Mouse (Mus musculus) left cerebral cortex, postnatal 25 days (tissue): ENCODE results near the gene Rabac1. TPM values are rescaled to one million over a fixed set of nuclear protein-coding genes. Genes with fewer than 3 reads are reported as not detected.

Experiments
- DNase-seq, 2 experiments: peaks; one replicate each; pipeline ENCODE4 v3.0.0; 2022; ENCODE audit warnings: low spot score in 2 of 2, mixed read lengths in 1 of 2
- intact Hi-C: fragments of 180-260 bp; cut with DNase I; formaldehyde crosslinking; loops from one replicate; pipeline ENCODE4 v1.15.1; 2025
- total RNA-seq, 2 experiments: library from RNA; stranded (reverse); gene quantifications; 2 replicates each; pipeline ENCODE4 v1.2.3; 2021

Rabac1 gene
- total RNA-seq, 2 experiments from 2014 or later = 266 to 283 TPM

DNA sequence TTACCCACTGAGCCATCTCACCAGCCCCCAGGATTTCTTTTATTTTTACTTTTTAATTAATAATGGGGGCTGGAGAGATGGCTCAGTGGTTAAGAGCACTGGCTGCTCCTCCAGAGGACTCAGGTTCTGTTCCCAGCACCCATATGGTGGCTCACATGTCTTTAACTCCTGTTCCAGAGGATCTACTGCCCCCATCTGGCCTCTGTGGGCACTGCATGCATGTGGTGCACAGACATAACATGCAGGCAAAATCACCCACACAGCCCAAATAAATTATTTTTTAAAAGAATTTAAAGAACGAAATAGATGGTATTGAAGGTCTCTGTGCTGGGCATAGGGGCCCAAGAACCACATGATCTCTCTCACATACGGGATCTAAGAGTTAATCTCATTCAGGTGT, 11.8 kb upstream of the Rabac1 start:
- intact Hi-C loops = no loop called here
- DNase-seq = no peak

DNA sequence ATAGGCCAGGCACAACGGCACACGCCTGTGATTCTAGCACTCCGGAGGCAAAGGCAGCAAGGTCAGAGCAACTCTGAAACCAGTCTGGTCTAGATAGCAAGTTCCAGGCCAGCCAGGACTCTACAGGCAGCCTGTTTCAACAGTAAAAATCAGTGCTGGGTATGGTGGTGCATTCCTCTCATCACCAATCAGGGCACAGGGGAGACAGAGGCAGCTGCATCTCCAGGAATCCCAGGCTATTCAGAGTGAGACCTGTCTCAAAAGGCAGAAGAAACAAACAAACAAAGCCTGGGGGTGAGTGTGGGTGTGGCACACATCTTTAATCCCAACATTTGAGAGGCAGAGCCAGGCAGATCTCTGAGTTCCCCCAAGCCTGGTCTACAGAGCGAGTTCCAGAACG, 10.8 kb upstream of the Rabac1 start:
- DNase-seq = no peak
- intact Hi-C loops = no loop called here

DNA sequence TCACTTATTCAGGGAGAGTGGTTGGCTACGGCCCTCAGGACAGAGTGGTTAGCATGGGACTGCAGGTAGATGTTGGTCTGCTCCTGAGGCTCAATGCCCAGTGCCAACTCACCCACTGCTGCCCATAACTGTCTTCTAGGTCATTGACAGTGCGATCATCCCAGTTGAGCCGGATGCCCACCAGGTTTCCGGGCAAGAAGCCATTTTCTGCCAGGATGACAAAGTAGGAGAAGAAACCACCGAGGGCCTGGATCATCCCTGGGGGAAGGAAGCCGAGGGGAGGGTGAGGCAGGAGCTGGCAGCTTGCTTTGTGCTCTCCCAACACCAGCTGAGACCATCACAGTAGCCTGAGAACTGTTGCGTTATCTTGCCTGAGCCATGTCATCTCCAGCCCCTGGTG, 7.9 kb upstream of the Rabac1 start:
- no peak for DNase-seq

DNA sequence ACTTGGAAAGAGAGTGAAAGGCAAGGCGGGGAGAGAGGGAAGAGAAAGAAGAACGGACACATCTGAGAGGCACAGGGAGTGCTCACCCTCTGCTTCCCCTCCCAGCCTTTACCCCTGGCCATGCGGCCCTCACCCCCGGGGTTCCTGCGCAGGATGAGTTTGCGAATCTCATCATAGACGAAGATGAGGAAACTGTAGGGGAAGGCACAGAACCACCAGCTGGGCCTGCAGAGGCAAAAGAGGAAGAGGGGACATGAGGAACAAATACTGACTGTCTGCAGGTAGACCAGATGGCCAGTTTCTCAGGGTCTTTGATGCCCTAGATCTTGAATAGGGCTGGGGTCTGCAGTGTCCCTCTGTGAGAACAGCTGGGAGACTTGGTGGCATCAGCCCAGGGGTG, 6.2 kb upstream of the Rabac1 start:
- intact Hi-C loops = no loop called here
- no peak for DNase-seq

More for the DNA sequence above, 7.9 kb upstream of the Rabac1 start:
- intact Hi-C loops = no loop called here

DNA sequence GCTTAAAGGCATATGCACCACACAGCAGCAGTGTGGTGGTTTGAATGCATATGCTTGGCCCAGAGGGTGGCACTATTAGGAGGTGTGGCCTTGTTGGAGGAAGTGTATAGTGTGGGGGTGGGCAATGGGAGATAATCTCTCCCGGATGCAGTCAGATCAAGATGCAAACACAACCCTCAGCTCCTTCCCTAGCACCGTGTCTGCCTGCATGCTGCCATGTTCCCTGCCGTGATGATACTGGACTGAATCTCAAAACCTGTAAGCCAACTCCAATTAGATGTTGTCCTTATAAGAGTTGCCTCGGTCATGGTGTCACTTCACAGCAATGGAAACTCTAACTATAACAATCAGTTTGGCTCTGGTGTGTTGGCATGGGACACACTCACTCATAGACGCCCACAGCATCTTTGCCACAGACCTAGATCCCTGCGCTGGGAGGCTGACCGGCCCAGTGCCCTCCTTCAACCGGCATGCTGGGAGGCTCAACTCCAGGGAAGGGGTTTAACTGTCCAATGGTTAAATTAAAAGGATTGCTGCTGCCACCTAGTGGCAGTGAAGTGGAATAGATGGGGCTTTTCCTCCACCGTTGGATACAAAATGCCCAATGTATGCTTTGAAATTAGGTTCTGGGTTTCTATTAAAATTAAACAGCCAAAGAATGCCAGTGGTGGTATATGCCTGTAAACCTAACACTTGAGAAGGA, 2.5 kb upstream of the Rabac1 start:
- intact Hi-C loops = no loop called here
- DNase-seq = peak in 1 of 2 experiments; percentile 51

DNA sequence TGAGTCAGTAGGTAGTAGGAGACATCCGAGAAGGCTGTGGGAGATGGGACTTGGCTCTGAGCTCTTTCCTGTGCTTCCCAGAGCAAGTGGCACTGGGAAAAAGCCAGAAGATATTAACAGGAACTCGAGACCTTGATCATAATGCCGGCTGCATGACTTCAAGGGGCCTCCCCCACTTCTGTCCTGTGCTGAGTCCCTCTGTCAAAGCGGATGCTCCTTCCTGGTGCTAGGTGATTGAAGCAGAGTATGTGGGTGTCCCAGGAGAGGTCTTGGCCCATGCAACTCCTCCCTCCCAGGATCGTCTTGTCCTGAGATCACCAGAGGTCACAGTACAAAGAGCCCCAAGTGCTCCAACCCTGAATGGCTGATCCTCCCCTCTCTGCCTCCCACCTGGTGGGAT, 1.3 kb upstream of the Rabac1 start:
- no peak for DNase-seq
- intact Hi-C loops = no loop called here

DNA sequence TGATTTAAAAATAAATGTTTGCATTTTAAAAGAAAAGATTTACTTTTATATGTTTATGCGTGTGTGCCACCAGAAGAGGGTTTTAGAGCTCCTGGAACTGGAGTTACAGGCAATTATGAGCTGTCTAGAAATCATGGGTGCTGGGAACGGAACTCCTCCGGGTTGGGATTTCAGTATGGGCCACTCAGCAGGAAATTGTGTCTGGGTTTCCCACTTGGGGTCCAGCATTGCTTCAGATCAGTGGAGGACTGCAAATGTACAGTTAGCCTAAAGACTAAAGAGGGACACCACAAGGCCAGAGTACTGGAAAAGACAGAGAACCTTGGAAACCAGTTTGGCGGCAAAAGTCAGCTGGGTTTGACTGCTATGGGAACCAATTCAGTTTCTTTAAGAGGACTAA, 654 bp upstream of the Rabac1 start:
- DNase-seq = no peak
- intact Hi-C loops = no loop called here

DNA sequence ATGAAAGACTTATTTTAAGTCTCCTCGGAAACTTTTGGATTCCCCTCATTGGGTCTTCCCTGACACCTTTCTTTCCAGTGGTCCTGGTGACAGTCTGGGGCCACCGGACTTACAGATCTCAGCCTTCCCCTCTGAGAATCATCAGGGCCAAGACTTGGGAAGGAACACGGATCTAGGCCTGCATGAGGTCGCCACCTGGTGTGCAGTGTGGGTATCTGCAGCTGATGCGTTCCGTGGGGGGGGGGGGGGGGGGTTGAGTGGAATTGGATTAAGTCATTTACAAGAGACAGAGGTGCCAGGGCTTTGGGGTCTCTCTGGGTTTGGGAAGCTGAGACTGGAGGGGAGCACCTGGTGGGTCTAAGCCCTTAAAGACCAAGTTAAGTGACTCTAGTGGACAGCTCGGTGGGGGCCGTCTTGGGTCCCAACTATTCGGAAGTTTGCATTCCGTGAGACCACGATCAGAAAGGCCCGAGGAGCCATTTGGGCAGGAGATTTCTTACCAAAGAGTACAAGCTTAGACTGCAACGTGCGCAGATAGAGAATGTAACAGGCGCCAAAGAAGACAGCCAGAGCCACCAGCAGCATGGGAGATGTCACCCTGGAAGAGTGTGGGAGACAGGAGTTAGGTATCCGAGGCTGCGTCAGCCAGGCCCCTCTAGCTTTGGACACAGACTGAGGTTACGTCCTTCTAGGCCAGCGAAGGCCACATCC, 1.1 kb downstream of the Rabac1 start:
- intact Hi-C loops = loop anchor here (2.0 kb wide), 2 partner anchors 69 to 81 kb away; partner anchors contain the start of gene Arhgef1
- peak in 1 of 2 experiments; percentile 54 for DNase-seq

DNA sequence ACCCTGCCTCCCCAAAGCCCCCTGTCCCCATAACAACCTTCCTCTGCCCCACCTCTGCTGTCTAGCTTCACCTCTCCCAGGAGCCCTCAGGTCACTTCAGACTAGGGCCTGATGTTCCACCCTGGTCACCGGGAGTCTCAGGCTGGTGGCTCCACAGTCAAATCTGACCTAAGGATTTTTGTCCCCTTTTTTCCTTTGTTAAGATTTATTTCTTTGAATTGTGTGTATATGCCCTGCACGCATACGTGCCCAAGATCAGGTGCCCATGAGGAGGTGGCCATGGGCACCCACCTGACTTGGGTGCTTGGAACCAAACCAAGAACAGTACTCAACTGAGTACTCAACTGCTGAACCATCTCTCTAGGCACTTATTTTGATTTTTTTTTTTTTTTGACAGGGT, 2.2 kb downstream of the Rabac1 start:
- DNase-seq = no peak
- intact Hi-C loops = loop anchor here (2.0 kb wide), 2 partner anchors 68 to 80 kb away; partner anchors contain the start of gene Arhgef1

DNA sequence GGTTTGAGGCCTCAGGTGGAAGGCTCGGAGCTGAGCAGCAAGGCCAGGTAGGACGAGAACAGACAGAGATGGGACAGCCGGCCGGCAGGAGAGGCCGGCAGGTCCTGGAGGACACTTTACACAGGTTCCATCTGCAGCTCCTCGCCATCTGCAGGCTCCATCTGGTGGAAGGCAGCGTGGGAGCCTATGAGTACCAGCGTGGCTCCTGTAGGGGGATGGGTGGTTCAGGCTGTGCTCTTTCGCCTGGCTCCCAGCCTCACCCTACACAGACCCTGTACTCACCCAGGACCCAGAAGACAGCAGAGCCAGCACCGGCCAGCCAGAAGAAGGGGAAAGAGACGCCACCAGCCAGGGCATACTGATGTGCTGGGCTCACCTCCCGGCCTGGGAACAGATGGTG, 2.7 kb downstream of the Rabac1 start:
- DNase-seq = peak in 1 of 2 experiments; percentile 72
- intact Hi-C loops = loop anchor here (2.0 to 10.0 kb wide), 4 partner anchors 67 to 375 kb away; partner anchors contain the start of gene Arhgef1

DNA sequence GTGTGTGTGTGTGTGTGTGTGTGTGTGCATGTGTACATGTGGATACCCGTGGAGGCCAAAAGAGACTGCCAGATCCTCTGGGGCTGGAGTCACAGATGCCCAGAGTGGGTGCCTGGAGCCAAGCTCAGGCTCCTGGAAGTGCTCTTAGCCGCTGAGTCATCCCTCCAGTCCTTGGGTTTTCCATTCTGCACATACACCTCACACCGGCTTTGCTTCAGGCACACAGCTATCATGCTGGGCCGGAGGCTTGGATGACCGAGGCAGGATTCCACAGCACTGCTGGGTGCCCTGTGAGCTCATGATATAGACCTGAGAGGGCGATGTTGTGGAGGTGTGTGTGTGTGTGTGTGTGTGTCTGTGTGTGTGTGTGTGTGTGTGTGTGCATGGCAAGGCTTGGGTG, 4.1 kb downstream of the Rabac1 start:
- intact Hi-C loops = loop anchor here (5.0 to 10.0 kb wide), 2 partner anchors 151 to 374 kb away; no protein-coding TSS in a partner anchor
- DNase-seq = no peak

DNA sequence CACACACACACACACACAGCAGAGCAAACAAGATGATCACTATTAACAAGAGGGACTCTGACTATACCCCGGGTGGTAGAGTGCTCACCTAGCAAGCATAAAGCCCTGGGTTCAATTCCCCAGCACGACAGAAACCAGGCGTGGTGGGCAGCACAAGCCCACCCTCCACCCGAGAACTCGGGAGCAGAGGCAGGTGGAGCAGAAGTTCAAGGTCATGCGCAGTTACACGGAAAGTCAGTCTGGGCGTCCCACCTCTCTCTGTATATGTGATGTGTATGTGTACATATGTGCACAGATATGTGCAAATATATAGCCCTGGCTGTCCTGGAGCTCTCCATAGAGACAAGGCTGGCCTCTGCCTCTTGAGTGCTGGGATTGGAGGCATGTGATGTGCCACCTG, 4.6 kb downstream of the Rabac1 start:
- intact Hi-C loops = loop anchor here (5.0 to 10.0 kb wide), 2 partner anchors 151 to 373 kb away; no protein-coding TSS in a partner anchor
- DNase-seq = no peak

DNA sequence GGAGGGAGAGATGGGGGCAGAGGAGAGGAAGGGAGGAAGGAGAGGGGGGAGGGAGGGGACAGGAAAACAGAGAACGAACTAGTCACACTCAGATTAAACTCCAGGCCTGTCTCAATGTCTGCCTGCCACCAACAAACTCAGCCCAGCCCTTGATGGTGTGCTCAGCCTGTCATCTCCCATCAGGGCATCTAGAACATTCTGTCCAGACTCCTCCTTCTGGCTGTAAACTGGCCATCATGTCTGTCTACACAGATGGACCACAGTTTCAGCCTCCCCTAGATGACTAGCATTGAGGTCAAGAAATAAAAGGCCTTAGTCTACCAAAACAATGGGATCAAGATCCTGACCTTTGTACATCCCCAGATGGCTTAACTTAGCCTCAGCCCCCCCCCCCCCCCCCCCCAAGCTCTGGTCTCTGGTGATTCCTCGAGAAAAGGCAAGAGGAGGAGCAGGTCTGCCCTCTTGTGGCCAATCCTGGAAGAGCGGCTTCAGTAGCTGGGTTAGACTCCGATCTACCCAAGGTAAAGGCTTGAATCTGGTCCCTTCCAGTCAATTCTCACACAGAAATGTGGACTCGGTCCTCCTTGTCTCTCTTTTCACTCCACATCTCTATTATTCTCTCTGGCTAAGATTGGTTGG, 7.5 kb downstream of the Rabac1 start:
- intact Hi-C loops = loop anchor here (5.0 to 10.0 kb wide), 2 partner anchors 148 to 370 kb away; no protein-coding TSS in a partner anchor
- peak; percentile 88 to 89 for DNase-seq

DNA sequence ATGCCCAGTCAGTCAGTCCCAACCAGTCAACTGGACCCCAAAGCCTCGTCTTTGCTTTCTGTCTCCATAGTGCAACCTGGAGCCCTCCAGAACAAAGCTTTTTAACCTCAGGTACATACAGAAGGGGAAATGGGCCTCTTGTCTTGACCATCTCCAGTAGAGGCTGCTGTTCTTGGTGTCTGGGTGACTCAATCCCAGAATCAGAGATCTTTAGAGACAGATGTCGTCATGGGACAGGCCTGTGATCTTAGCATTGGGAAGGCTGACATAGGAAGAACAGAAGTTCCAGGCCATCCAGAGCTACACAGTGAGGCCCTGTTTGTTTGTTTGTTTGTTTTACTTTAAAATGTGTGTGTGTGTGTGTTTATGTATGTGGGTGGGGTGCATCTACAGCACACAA, 8.3 kb downstream of the Rabac1 start:
- intact Hi-C loops = loop anchor here (10.0 kb wide), 1 partner anchor 369 kb away; no protein-coding TSS in a partner anchor
- no peak for DNase-seq

DNA sequence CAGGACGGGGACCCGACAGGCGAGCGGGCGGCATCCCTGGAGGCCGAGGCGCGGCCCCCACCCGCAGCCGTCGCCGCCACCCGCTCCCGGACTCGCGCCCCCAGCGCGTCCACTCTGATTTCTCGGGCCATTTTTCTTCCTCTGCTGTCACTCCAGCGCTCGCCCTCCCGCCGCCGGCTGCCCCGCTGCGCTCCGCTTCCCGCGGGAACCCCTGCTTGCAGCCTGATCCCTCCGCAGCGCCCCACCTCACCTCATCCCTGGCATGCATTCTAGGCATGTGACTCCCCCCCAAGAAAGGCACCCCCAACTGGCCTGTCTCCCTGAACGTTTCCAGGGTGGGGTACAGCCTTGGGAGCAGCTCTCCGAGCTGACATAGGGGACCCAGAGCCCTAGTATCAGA, 17.3 kb downstream of the Rabac1 start:
- intact Hi-C loops = no loop called here
- no peak for DNase-seq

DNA sequence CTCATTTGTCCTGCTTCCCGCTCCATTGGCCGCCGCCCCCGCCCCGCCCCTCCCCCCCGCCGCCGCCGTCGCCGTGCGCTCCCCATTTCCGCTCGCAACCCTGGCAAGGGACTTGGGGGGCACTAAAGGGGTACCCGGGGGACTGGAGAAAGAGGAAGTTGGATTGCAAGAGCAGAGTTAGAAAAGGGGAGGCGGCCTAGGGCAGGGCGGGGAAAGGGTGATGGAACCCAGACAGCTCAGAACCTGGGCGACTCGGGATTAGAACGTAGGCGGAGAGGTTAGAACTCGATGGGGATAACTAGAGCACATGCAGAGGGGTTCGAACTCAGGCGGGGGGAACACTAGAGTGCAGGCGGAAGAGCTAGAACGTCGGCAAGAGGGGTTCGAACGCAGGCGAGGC, 18.1 kb downstream of the Rabac1 start:
- no peak for DNase-seq
- intact Hi-C loops = loop anchor here (5.0 kb wide), 2 partner anchors 47 to 62 kb away; no protein-coding TSS in a partner anchor

DNA sequence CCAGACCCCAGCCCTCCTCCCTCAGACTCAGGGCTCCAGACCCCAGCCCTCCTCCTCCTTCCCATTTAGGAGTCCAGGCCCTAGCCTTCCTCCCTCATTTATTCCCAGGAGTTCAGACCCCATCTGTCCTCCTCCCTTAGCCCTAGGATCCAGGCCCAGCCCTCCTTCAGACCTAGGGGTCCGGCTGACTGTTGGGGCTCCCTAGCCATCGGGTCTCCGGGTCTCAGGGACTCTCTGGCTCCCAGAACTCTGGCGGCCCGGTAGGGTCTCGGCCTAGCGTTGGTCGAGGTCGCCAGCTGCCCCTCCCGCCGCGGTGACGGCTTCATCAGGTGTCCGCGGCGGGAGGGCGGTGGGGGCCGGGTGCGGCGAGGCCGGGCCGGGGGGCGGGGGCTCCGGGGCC, 18.6 kb downstream of the Rabac1 start:
- no peak for DNase-seq
- intact Hi-C loops = loop anchor here (5.0 kb wide), 2 partner anchors 47 to 62 kb away; no protein-coding TSS in a partner anchor

DNA sequence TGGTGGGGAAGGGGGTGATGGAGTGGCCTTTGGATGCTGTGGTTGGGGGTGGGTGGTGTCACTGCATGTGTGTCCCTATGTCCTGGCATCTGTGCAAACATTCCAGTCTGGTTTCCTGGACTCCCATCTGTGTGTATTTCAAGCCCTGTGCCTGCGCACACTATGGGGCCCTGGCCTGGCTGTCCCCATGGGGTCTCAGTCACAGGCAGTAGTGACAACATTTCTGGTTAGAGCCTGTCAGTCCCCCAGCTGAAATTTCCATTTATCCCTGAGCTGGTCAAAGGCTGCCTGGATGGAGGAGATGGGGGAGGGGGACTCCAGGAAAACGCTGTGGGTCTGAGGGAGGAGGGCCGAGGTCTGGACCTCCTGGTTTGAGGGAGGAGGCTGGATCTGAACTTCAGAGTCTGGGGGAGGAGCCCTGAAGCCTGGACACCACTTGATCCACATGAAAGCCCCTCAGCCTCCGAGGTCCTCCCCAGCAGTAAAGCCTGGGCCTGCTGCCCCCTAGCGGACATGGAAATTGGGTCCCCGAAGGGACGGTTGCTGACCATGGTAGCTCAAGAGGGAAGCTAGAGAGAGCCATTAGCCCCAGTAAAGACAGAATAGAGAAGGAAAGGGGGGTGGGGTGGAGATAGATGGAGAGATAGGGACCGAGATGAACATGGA, 22.5 kb downstream of the Rabac1 start:
- DNase-seq = peak; percentile 53 to 54
- intact Hi-C loops = loop anchor here (5.0 kb wide), 2 partner anchors 43 to 58 kb away; no protein-coding TSS in a partner anchor

DNA sequence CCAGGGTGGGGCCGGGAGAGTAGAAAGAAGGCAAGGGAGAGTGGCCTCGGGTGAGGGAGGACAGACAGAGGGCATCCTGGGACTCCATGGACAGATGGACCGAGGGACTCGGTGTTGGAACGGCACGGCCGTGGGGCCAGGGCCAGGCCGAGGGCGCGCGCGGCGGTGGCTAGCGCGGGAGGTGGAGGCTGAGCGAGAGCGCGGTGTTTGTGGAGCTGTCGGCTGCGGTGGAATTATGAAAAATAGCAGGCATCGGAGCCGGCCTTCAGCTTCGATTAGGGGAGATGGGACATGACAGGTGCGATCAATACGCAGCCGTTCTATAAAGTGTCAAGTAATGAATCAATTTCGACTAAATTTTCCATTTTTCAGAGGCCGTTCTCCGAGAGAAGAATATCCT, 23.8 kb downstream of the Rabac1 start:
- intact Hi-C loops = no loop called here
- DNase-seq = no peak
